Mouse (Mus musculus) embryo, embryonic 10 days (tissue): ENCODE data around the gene Mrgprb5.
"Not testable (repeated sequence)": the region's sequence is repeated elsewhere in the genome, so short reads cannot be mapped to it uniquely, and the experiment has no call there.

Experiments used
- DNase-seq: peaks from one replicate; pipeline ENCODE4 v3.0.0-alpha.2; 2015; ENCODE audit warnings: low spot score

Gene Mrgprb5

DNA sequence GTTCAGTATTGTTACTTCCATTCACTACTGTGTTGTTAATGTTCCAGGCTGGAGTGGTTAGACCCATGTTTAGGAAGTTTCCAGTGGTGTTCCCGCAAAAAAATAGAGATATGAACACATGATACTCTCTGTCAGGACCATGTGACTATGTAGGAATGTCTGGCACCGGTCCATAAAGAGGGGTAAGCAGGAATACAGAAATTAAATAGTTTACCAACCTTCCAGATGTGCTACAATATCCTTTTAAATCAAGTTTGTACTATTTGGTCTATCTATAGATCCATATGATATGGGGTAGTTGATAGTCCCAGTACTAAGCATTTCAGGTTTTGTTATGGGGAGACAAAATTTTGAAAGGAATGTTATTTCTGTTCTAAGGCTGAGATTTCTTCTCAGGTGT is at the start of gene Mrgprb5:
Mrgprb5 (minus strand) TSS at position 101 of the 400 bp plus-strand sequence.
- DNase-seq: no peak

DNA sequence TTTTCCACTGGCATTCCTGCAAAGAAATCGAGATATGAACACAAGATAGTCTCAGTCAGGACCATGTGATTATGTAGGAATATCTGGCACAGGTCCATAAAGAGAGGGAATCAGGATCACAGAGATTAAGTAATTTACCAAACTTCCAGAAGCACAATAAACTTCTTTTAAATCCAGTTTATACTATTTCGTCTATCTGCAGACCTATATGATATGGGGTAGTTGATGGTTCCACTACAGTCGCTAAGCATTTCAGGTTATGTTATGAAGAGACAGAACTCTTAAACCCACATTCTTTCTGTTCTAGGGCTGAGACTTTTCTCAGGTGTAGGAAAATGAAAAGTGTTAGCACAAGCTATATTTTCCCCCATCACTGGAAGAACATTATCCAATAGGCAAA is 30.4 kb upstream of the Mrgprb5 start, which contains the start of gene Mrgprb4:
Mrgprb4 (minus strand) TSS at position 101 of the 400 bp plus-strand sequence.
- DNase-seq: no peak

DNA sequence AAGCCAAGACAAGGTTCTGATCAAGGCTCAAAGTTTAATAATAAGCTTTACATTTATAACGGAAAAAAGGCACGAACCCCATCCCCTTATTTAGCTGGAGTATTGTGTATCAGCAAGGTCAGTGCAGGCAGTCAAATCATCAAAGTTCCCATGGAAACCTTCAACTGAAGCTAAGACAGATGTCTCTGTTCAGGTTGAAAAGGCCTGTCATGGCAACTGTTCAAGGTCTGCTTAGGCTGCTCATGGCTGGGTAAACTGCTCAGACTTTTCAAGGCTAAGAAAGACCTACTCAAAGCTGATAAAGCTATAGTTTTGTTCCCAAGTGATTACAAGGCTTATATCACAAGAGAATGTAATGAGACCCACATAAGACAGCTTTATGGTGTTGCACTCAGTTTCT is 1.3 kb downstream of the Mrgprb5 start:
- DNase-seq: peak; percentile 4

DNA sequence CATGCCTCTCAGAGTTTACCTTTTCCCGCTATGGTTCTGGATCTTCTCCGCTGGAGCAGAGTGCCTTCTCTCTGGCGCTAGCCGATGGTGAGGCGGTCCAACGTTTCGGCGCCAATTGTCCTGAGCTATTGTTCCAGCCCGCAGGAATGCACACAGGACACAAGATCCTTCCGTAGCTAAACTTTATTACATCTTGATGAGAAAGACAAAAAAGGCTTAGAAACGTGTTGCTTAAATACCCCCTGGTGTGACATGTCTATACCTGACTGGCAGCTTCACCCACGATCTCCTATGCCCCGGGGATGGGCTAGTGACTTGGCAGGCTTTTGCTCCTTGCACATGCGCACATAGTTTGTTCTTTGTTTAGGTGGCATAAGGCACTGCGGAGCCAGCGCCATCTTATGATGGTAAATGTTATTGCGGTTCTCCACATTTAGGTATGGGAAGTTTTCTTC is 30.5 kb downstream of the Mrgprb5 start:
- DNase-seq: peak; percentile 87

DNA sequence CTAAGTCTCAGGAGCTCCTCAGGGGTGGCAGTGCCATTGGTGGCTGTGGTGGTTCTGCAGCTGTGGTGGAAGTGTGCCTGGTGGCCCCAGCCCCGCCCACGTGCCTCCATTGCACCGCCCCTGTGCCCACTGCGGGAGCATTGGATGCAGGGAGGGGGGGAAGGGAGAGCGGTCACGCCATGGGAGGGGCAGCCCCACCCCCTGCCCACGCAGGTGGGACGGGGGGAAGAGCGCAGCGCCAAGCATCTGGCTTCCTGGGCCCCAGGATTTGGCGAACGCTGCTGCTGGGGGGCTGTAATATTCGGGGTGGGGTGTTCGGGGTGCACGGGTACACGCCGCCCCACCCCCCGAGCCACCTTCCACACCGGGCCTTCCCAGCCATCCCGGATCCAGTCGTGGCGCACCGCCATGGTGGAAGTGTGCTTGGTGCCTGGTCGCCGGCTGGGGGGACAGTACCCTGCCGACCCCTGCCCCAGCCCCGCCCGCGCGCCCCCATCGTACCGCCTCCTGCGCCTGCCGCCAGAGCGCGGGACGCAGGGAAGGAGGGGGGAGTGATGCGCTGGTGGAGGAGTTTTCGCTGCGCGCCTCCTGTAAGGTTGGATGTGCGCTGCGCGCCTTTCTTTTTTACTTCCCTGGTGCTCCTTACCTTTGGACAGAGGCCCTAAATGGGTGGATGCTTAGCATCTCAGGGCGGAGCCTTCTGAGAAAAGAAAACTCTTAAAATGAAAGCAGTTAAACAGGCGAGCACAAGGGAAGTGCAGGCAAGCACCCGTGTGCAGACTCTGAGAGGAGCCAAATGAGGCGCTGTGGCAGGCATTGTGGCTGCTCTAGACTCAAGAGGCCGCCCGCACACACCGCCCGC is 31.4 kb downstream of the Mrgprb5 start:
- peak; percentile 77 for DNase-seq

DNA sequence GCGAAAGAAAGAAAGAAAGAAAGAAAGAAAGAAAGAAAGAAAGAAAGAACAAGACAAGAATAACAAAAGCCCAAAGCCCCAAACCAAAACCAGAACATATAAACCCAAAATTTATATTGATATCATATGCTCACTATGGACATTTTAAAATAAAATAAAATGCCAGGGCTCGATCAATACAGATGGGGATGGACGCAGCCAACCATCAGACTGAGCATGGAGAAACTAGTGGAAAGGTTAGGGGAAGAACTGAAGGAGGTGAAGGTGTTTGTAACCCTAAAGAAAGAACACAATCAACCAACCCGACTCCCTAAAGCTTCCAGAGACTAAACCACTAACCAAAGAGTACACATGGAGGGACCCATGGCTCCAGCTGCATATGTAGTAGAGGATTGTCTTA is 36.1 kb downstream of the Mrgprb5 start:
- no peak for DNase-seq

DNA sequence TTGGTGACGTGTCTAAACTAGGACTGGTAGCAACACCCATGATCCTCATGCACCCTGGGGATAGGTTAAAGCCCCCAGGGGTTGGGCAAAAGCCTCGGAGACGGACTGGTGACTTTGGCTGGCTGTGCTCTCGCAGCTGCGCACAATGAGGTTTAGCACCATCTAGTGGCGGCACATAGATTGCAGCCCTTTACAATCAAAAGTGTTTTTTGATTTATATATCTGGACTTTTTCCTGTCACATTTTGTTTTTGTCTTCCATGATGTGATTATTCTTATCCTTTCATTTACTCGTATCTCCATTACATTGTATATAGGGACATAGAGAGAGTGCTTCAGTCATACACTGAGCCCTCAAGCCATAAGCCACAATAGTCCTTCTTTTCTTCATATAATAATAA is 36.6 kb downstream of the Mrgprb5 start:
- DNase-seq: not testable (repeated sequence)

DNA sequence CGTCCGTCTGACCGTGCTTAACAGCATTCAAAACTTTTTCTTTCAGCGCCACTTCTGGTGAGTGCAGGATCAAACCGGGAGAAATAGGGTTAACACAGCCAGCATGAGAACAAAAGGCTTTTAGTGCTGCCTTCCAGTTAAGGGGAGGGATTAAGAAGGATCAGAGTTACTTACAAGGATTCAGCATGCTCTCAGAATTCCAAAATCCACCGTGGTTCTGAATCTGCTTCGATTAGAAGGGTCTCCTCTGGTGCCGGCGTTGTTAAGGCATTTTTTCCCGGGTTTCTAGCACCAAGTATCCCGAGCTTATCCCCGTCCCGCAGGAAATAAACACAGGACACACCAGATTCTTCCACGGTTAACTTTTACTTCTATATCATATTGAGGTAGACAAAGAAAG is 37.0 kb downstream of the Mrgprb5 start:
- peak; percentile 49 for DNase-seq

DNA sequence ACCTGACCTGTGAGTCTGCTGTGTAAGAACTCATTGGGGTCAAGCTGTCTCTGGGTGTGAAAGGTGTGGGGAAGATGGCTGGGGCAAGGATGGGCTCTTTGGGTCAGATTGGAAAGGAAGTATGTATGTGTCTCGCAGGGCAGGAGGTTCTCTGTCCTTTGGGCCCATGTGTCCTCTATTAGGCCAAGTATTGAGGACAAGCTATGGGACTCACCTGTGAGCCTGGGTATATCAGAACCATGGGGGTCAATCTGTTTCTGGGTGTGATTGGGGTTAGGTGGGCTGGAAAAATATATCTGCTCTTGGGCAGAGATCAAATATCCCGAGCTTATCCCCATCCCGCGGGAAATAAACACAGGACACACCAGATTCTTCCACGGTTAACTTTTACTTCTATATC is 45.0 kb downstream of the Mrgprb5 start:
- no peak for DNase-seq
